22 mouse cellular contexts compared by ENCODE assay signal in the genomic region with DNA sequence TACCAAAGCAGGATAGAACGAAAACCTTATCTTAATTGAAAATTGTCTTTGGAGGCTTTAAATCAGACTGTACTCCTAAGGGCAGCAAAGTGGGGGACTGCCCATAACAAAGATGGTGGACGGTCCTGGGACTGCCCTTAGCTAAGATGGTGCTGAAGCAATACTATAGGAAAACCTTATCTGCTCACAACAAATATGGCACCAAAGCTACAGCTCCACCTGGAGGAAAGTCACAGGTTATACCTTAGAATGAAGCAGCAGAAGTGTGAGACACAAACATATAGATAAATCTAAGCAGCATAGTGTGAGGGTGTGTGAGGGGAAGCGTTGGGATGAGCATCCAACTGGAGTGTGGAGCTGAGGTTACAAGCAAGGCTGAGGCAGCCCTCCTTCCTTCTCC.
DNase-seq lines count a peak whose midpoint lies in the region; ATAC-seq and TF ChIP-seq lines count a peak whose summit lies in the region.
"Had no signal": no experiment of that assay in that cellular context is flagged by ENCODE, and none has a peak within 500 bp of the region (broad histone marks: within the 10 kb centered on the region; RNA-seq: fewer than 3 reads in every experiment).

No protein-coding gene starts in this region.

- H3K4me3 ChIP-seq in heart, adult 2 months, result no peak overlapping the region
- H3K4me3 ChIP-seq in forebrain, embryonic 12.5 days (replicated peaks), result no peak overlapping the region
- H3K4me3 ChIP-seq: embryonic facial prominence, embryonic 10.5 days; hindbrain, embryonic 12.5 days; kidney, embryonic 15.5 days; neural tube, embryonic 13.5 days had no signal

- H3K4me1 ChIP-seq in heart, adult 2 months (ENCODE audit: control insufficient read depth, insufficient read depth, low read length), result peaks cover 2% of the 10 kb centered on the region
- H3K4me1 ChIP-seq in forebrain, embryonic 12.5 days, result no peaks in the 10 kb centered on the region
- H3K4me1 ChIP-seq: hindbrain, embryonic 12.5 days; neural tube, embryonic 13.5 days had no signal

- intact Hi-C loops in heart, adult 2 months (cut with DNase I), result loop anchor here (5.0 kb wide), 1 partner anchor 62 kb away; no protein-coding TSS in a partner anchor

- no peak for ATAC-seq in forebrain, embryonic 12.5 days (ENCODE audit: low FRiP score)
- ATAC-seq in granulocyte monocyte progenitor cell, adult 5-6 weeks (replicated peaks; ENCODE audit: poor library complexity, severe bottlenecking), result no peak
- ATAC-seq: lung, postnatal 0 days had no signal

- no peak overlapping the region for H3K4me2 ChIP-seq in forebrain, embryonic 12.5 days
- H3K4me2 ChIP-seq: heart, embryonic 11.5 days; hindbrain, embryonic 12.5 days; kidney, embryonic 15.5 days; midbrain, embryonic 11.5 days; neural tube, embryonic 13.5 days had no signal

- DNase-seq in heart, adult 2 months, result no peak
- DNase-seq in heart, adult 18-20 months, result no peak
- peak; percentile 6 for DNase-seq in A20 (ENCODE audit: low read depth, low spot score)
- DNase-seq in T-cell, adult 2 months (ENCODE audit: low spot score), result peak; percentile 39
- DNase-seq in thymus, postnatal 0 days (ENCODE audit: low spot score), result peak; percentile 42
- DNase-seq in cerebellum, postnatal 10 days, result no peak
- DNase-seq: adrenal gland, adult 2 months; cerebellum, adult 8-10 months; gastrocnemius, postnatal 14 days; heart, postnatal 10 days; layer of hippocampus, postnatal 36 days; right cerebral cortex, adult 18-20 months; spleen, adult 18-20 months had no signal

- H3K9me3 ChIP-seq in forebrain, embryonic 12.5 days, result no peaks in the 10 kb centered on the region
- H3K9me3 ChIP-seq: embryonic facial prominence, embryonic 10.5 days; hindbrain, embryonic 12.5 days; kidney, embryonic 15.5 days; neural tube, embryonic 13.5 days had no signal

- no peaks in the 10 kb centered on the region for H3K36me3 ChIP-seq in heart, adult 2 months (ENCODE audit: control insufficient read depth, insufficient read depth, low read length)
- no peaks in the 10 kb centered on the region for H3K36me3 ChIP-seq in forebrain, embryonic 12.5 days (replicated peaks)
- H3K36me3 ChIP-seq: embryonic facial prominence, embryonic 10.5 days; hindbrain, embryonic 12.5 days; kidney, embryonic 15.5 days; neural tube, embryonic 13.5 days had no signal

- TF ChIP-seq EP300 in heart, adult 2 months (IDR thresholded peaks at IDR 0.05; ENCODE audit: insufficient read depth, low read depth, low read length), result no peak

- no peaks in the 10 kb centered on the region for H3K27me3 ChIP-seq in heart, adult 2 months (ENCODE audit: control insufficient read depth, insufficient read depth, low read length)
- H3K27me3 ChIP-seq in forebrain, embryonic 12.5 days, result no peaks in the 10 kb centered on the region
- H3K27me3 ChIP-seq: hindbrain, embryonic 12.5 days; kidney, embryonic 15.5 days; neural tube, embryonic 13.5 days had no signal

- no peak overlapping the region for H3K27ac ChIP-seq in heart, adult 2 months
- H3K27ac ChIP-seq in forebrain, embryonic 12.5 days, result no peak overlapping the region
- H3K27ac ChIP-seq: embryonic facial prominence, embryonic 10.5 days; hindbrain, embryonic 12.5 days; kidney, embryonic 15.5 days; neural tube, embryonic 13.5 days had no signal

- peak; percentile 11; the same call in 1 of the 2 replicates for TF ChIP-seq CTCF in heart, adult 2 months (IDR thresholded peaks at IDR 0.05)

- 94% methylated on average over 3 of the region's 3 CpGs for WGBS in heart, adult 2 months
- 85% methylated on average over 3 of the region's 3 CpGs for WGBS in forebrain, embryonic 12.5 days

- H3K9ac ChIP-seq in heart, adult 2 months (ENCODE audit: low read depth, low read length), result no peak overlapping the region
- no peak overlapping the region for H3K9ac ChIP-seq in forebrain, embryonic 12.5 days
- H3K9ac ChIP-seq: hindbrain, embryonic 12.5 days; kidney, embryonic 15.5 days; neural tube, embryonic 13.5 days had no signal

- H3K79me2 ChIP-seq in heart, adult 2 months (replicated peaks; ENCODE audit: control insufficient read depth, insufficient read depth, low read length), result no peaks in the 10 kb centered on the region

- no peak for TF ChIP-seq POLR2A in heart, adult 2 months (IDR thresholded peaks at IDR 0.05; ENCODE audit: insufficient read depth, low read depth, low read length)

Comparison
In these comparisons a context has a peak if more than half of its experiments do, and no peak if none do; other contexts are left out.
1. DNase-seq: peak in A20 (single experiment), T-cell, adult 2 months (single experiment) and thymus, postnatal 0 days (single experiment); none in heart, adult 2 months (0 of 2), heart, adult 18-20 months (0 of 2) and cerebellum, postnatal 10 days (0 of 2).